Mouse (Mus musculus): ENCODE data around the gene Mei1.

GRCm38 (mm10) chr15:82146770-82147610 is 77.2 kb downstream of the Mei1 start, which contains the start of gene Srebf2:
- TF ChIP-seq CTCF (conservative IDR thresholded peaks at IDR 0.05 in 1 of 2, IDR thresholded peaks at IDR 0.05 in 1 of 2; ENCODE audit: low read depth in 2 of 2, low read length in 2 of 2) (no peak), MYC (IDR thresholded peaks at IDR 0.05; ENCODE audit: low read depth, low read length) (peak; percentile 64; the same call in 1 of the 2 replicates), KAT2A (IDR thresholded peaks at IDR 0.05; ENCODE audit: insufficient replicate concordance, low read length) (no peak)
